8 mouse cellular contexts compared by ENCODE assay signal in genomic region chr10:30810967-30811293, GRCm38 (mm10). TPM values are rescaled to one million over a fixed set of nuclear protein-coding genes. Genes with fewer than 3 reads are reported as not detected.
DNase-seq lines count a peak whose midpoint lies in the region; ATAC-seq lines count a peak whose summit lies in the region.

No protein-coding gene starts in this region.

- H3K36me3 ChIP-seq in hindbrain, embryonic 12.5 days, result no peaks in the 10 kb centered on the region

- H3K9ac ChIP-seq in hindbrain, embryonic 12.5 days, result no peak overlapping the region

- H3K9me3 ChIP-seq in hindbrain, embryonic 12.5 days (replicated peaks), result no peaks in the 10 kb centered on the region

- DNase-seq in NIH3T3 (ENCODE audit: low read depth), result peak; percentile 94
- peak; percentile 83 for DNase-seq in cerebellum, adult 9-11 months
- DNase-seq in frontal cortex, postnatal 10 days (ENCODE audit: low spot score in 2 of 2), result peak; percentile 65 to 75
- DNase-seq in layer of hippocampus, postnatal 25 days (ENCODE audit: extremely low spot score in 1 of 2, low spot score in 1 of 2), result peak; percentile 67 to 83
- DNase-seq in lung, postnatal 25 days (ENCODE audit: low spot score), result peak; percentile 92
- DNase-seq in retina, embryonic 14.5 days (ENCODE audit: low spot score), result peak; percentile 95
- DNase-seq in thymus, postnatal 4 days, result peak; percentile 80

- no peak overlapping the region for H3K27ac ChIP-seq in hindbrain, embryonic 12.5 days

- H3K4me2 ChIP-seq in hindbrain, embryonic 12.5 days (replicated peaks), result peak overlapping the region; percentile 45

- no peaks in the 10 kb centered on the region for H3K4me1 ChIP-seq in hindbrain, embryonic 12.5 days

- ATAC-seq in hindbrain, embryonic 12.5 days (ENCODE audit: low FRiP score), result peak; percentile 96

- H3K27me3 ChIP-seq in hindbrain, embryonic 12.5 days, result no peaks in the 10 kb centered on the region

- H3K4me3 ChIP-seq in hindbrain, embryonic 12.5 days, result peak overlapping the region; percentile 37

- WGBS in hindbrain, embryonic 12.5 days, result 9% methylated on average over 11 of the region's 11 CpGs

RNA-seq across cellular contexts. Expression of gene Ncoa7, which starts 7.8 kb away (rescaled TPM):
- 8.6 and 11.3 TPM in 2 replicates for polyA plus RNA-seq in hindbrain, embryonic 12.5 days (2016; fragmentation: Nextera tagmentation; extraction: Ambion mirVana)
- 100 to 1,000 TPM; 102 to 106 TPM for total RNA-seq in layer of hippocampus, postnatal 25 days (2021)

RNA-seq across cellular contexts. Expression of gene Hey2, which starts 31.7 kb away (rescaled TPM):
- polyA plus RNA-seq in hindbrain, embryonic 12.5 days (2016; fragmentation: Nextera tagmentation; extraction: Ambion mirVana), result 6.7 and 8.1 TPM in 2 replicates
- 1 to 10 TPM; 4.9 to 6.1 TPM for total RNA-seq in layer of hippocampus, postnatal 25 days (2021)
